Mouse (Mus musculus): ENCODE data around the gene Tmub1. TPM values are rescaled to one million over a fixed set of nuclear protein-coding genes. Genes with fewer than 3 reads are reported as not detected.
A peak's percentile ranks its signal among the peaks of the same experiment; 100 is the strongest.

The Tmub1 gene
- polyA plus RNA-seq, 1 experiment from 2014 or later = 24.9 TPM

GRCm38 (mm10) chr5:24452691-24453233, 5.1 kb upstream of the Tmub1 start:
- H3K9me3 ChIP-seq = no peaks in the 10 kb centered on the region
- peak overlapping the region; percentile 97; the same call in 1 of the 2 replicates for H3K27ac ChIP-seq
- H3K4me3 ChIP-seq = peak overlapping the region; percentile 84
- peaks cover 8% of the 10 kb centered on the region; the same call in 1 of the 2 replicates for H3K36me3 ChIP-seq
- peak overlapping the region; percentile 97 for H3K9ac ChIP-seq
- ATAC-seq (ENCODE audit: insufficient number of reproducible peaks, insufficient read depth, low FRiP score, low TSS enrichment) = peak; percentile 49
- H3K4me1 ChIP-seq = peaks cover 45% of the 10 kb centered on the region
- no peaks in the 10 kb centered on the region for H3K27me3 ChIP-seq
- WGBS = under 1% methylated on average over 29 of the region's 29 CpGs
- H3K4me2 ChIP-seq (replicated peaks) = peak overlapping the region; percentile 97

- Histone ChIP-seq H3K9me3 (no peaks in the 10 kb centered on the region), H3K4me2 (replicated peaks) (peak within 1 kb of the TSS; percentile 97), H3K27ac (peak within 1 kb of the TSS; percentile 97), H3K27me3 (no peaks in the 10 kb centered on the region), H3K4me1 (peaks cover 50% of the 10 kb centered on the region), H3K9ac (peak within 1 kb of the TSS; percentile 97), H3K4me3 (peak within 1 kb of the TSS; percentile 84), H3K36me3 (peaks cover 2% of the 10 kb centered on the region; the same call in 1 of the 2 replicates)
- ATAC-seq (ENCODE audit: insufficient number of reproducible peaks, insufficient read depth, low FRiP score, low TSS enrichment) = peak; percentile 37; the same call in 1 of the 2 replicates
- whole genome bisulfite sequencing = under 1% methylated on average over 76 of the region's 85 CpGs
These were observed 4.5 kb upstream of the Tmub1 start, which contains the start of gene Agap3 for GRCm38 (mm10) chr5:24452030-24452690. Gene Agap3, plus strand, starts transcription at chr5:24452177.

- no peaks in the 10 kb centered on the region for H3K27me3 ChIP-seq
- WGBS = 2% methylated on average over 53 of the region's 66 CpGs
- peak; percentile 52 for ATAC-seq (ENCODE audit: insufficient number of reproducible peaks, insufficient read depth, low FRiP score, low TSS enrichment)
- H3K4me3 ChIP-seq = peak overlapping the region; percentile 84
- peak overlapping the region; percentile 97 for H3K27ac ChIP-seq
- H3K9me3 ChIP-seq = no peaks in the 10 kb centered on the region
- peaks cover 54% of the 10 kb centered on the region for H3K4me1 ChIP-seq
- peak overlapping the region; percentile 97 for H3K9ac ChIP-seq
- H3K4me2 ChIP-seq (replicated peaks) = peak overlapping the region; percentile 97
- no peaks in the 10 kb centered on the region for H3K36me3 ChIP-seq
These were observed 3.8 kb upstream of the Tmub1 start for GRCm38 (mm10) chr5:24451264-24452029.

- H3K27me3 ChIP-seq = no peaks in the 10 kb centered on the region
- H3K27ac ChIP-seq = no peak overlapping the region
- no peaks in the 10 kb centered on the region for H3K9me3 ChIP-seq
- no peak overlapping the region; the same call in 1 of the 2 replicates for H3K4me3 ChIP-seq
- peaks cover 36% of the 10 kb centered on the region for H3K4me1 ChIP-seq
- no peak for ATAC-seq (ENCODE audit: insufficient number of reproducible peaks, insufficient read depth, low FRiP score, low TSS enrichment)
- H3K9ac ChIP-seq = no peak overlapping the region
- 83% methylated on average over 7 of the region's 7 CpGs for WGBS
- peaks cover 19% of the 10 kb centered on the region for H3K36me3 ChIP-seq
- peak overlapping the region; percentile 82; the same call in 1 of the 2 replicates for H3K4me2 ChIP-seq (replicated peaks)
These were observed 1.0 kb downstream of the Tmub1 start for GRCm38 (mm10) chr5:24446630-24447029.

- Histone ChIP-seq H3K9me3 (no peaks in the 10 kb centered on the region), H3K4me2 (replicated peaks) (peak overlapping the region; percentile 89), H3K27ac (peak overlapping the region; percentile 91), H3K27me3 (no peaks in the 10 kb centered on the region), H3K4me1 (peaks cover 30% of the 10 kb centered on the region), H3K36me3 (peaks cover 30% of the 10 kb centered on the region), H3K4me3 (peak overlapping the region; percentile 88), H3K9ac (peak overlapping the region; percentile 90)
- 55% methylated on average over 20 of the region's 20 CpGs for WGBS
- no peak for ATAC-seq (ENCODE audit: insufficient number of reproducible peaks, insufficient read depth, low FRiP score, low TSS enrichment)
These were observed 2.1 kb downstream of the Tmub1 start for GRCm38 (mm10) chr5:24445428-24446080.

GRCm38 (mm10) chr5:24444746-24445427, 2.8 kb downstream of the Tmub1 start, which contains the start of gene Fastk:
Gene Fastk, minus strand, starts transcription at chr5:24445287.
- H3K4me3 ChIP-seq = peak within 1 kb of the TSS; percentile 88
- H3K9me3 ChIP-seq = no peaks in the 10 kb centered on the region
- peak within 1 kb of the TSS; percentile 91 for H3K27ac ChIP-seq
- under 1% methylated on average over 55 of the region's 60 CpGs for WGBS
- H3K36me3 ChIP-seq = peaks cover 37% of the 10 kb centered on the region
- H3K4me1 ChIP-seq = peaks cover 30% of the 10 kb centered on the region
- no peaks in the 10 kb centered on the region for H3K27me3 ChIP-seq
- ATAC-seq (ENCODE audit: insufficient number of reproducible peaks, insufficient read depth, low FRiP score, low TSS enrichment) = peak; percentile 72
- H3K4me2 ChIP-seq (replicated peaks) = peak within 1 kb of the TSS; percentile 89
- peak within 1 kb of the TSS; percentile 90 for H3K9ac ChIP-seq

GRCm38 (mm10) chr5:24443927-24444326, 3.7 kb downstream of the Tmub1 start:
- ATAC-seq (ENCODE audit: insufficient number of reproducible peaks, insufficient read depth, low FRiP score, low TSS enrichment) = no peak
- H3K9ac ChIP-seq = peak overlapping the region; percentile 90
- no peak overlapping the region for H3K27ac ChIP-seq
- H3K9me3 ChIP-seq = no peaks in the 10 kb centered on the region
- peaks cover 46% of the 10 kb centered on the region for H3K36me3 ChIP-seq
- peak overlapping the region; percentile 89 for H3K4me2 ChIP-seq (replicated peaks)
- WGBS = 85% methylated on average over 12 of the region's 12 CpGs
- H3K4me1 ChIP-seq = peaks cover 30% of the 10 kb centered on the region
- H3K27me3 ChIP-seq = no peaks in the 10 kb centered on the region
- H3K4me3 ChIP-seq = peak overlapping the region; percentile 88

- 89% methylated on average over 7 of the region's 7 CpGs for WGBS
- no peaks in the 10 kb centered on the region for H3K9me3 ChIP-seq
- no peaks in the 10 kb centered on the region for H3K27me3 ChIP-seq
- no peak overlapping the region for H3K9ac ChIP-seq
- H3K4me1 ChIP-seq = peaks cover 30% of the 10 kb centered on the region
- ATAC-seq (ENCODE audit: insufficient number of reproducible peaks, insufficient read depth, low FRiP score, low TSS enrichment) = no peak
- peaks cover 52% of the 10 kb centered on the region for H3K36me3 ChIP-seq
- no peak overlapping the region for H3K4me2 ChIP-seq (replicated peaks)
- H3K4me3 ChIP-seq = no peak overlapping the region
- H3K27ac ChIP-seq = no peak overlapping the region
These were observed 4.5 kb downstream of the Tmub1 start for GRCm38 (mm10) chr5:24443204-24443603.

- H3K4me2 ChIP-seq (replicated peaks) = no peak overlapping the region
- WGBS = 81% methylated on average over 9 of the region's 9 CpGs
- no peaks in the 10 kb centered on the region for H3K9me3 ChIP-seq
- peaks cover 20% of the 10 kb centered on the region for H3K4me1 ChIP-seq
- no peak overlapping the region for H3K4me3 ChIP-seq
- ATAC-seq (ENCODE audit: insufficient number of reproducible peaks, insufficient read depth, low FRiP score, low TSS enrichment) = no peak
- H3K36me3 ChIP-seq = peaks cover 59% of the 10 kb centered on the region
- no peak overlapping the region for H3K27ac ChIP-seq
- no peaks in the 10 kb centered on the region for H3K27me3 ChIP-seq
- H3K9ac ChIP-seq = no peak overlapping the region
These were observed 5.6 kb downstream of the Tmub1 start for GRCm38 (mm10) chr5:24442029-24442428.

- Histone ChIP-seq H3K9me3 (no peaks in the 10 kb centered on the region), H3K4me1 (peaks cover 17% of the 10 kb centered on the region), H3K4me3 (no peak overlapping the region), H3K27ac (no peak overlapping the region), H3K36me3 (peaks cover 67% of the 10 kb centered on the region), H3K4me2 (replicated peaks) (no peak overlapping the region), H3K9ac (no peak overlapping the region), H3K27me3 (no peaks in the 10 kb centered on the region)
- 92% methylated on average over 8 of the region's 8 CpGs for WGBS
- no peak for ATAC-seq (ENCODE audit: insufficient number of reproducible peaks, insufficient read depth, low FRiP score, low TSS enrichment)
These were observed 6.5 kb downstream of the Tmub1 start for GRCm38 (mm10) chr5:24441187-24441586.

GRCm38 (mm10) chr5:24433993-24434392, 13.7 kb downstream of the Tmub1 start:
- no peak overlapping the region for H3K4me3 ChIP-seq
- H3K27me3 ChIP-seq = no peaks in the 10 kb centered on the region
- H3K36me3 ChIP-seq = peaks cover 89% of the 10 kb centered on the region
- peaks cover under 1% of the 10 kb centered on the region for H3K4me1 ChIP-seq
- 84% methylated on average over 8 of the region's 8 CpGs for WGBS
- H3K27ac ChIP-seq = no peak overlapping the region
- no peak overlapping the region for H3K9ac ChIP-seq
- ATAC-seq (ENCODE audit: insufficient number of reproducible peaks, insufficient read depth, low FRiP score, low TSS enrichment) = no peak
- H3K4me2 ChIP-seq (replicated peaks) = no peak overlapping the region
- no peaks in the 10 kb centered on the region for H3K9me3 ChIP-seq

All from embryonic facial prominence, embryonic 12.5 days (tissue).